ENCODE assay signal across 10 mouse cellular contexts in genomic region chr1:121478284-121478980, GRCm38 (mm10). TPM values are rescaled to one million over a fixed set of nuclear protein-coding genes. Genes with fewer than 3 reads are reported as not detected.
DNase-seq lines count a peak whose midpoint lies in the region; ATAC-seq lines count a peak whose summit lies in the region.
"Had no signal": no experiment of that assay in that cellular context is flagged by ENCODE, and none has a peak within 500 bp of the region (broad histone marks: within the 10 kb centered on the region; RNA-seq: fewer than 3 reads in every experiment).

No protein-coding gene starts in this region.

- H3K4me3 ChIP-seq in kidney, embryonic 16.5 days (ENCODE audit: low read length): no peak overlapping the region
- H3K4me3 ChIP-seq in intestine, embryonic 15.5 days (replicated peaks): no peak overlapping the region
- H3K4me3 ChIP-seq: neural tube, embryonic 15.5 days had no signal

- no peak for ATAC-seq in kidney, embryonic 16.5 days (ENCODE audit: low FRiP score, low TSS enrichment)
- ATAC-seq in intestine, embryonic 15.5 days: no peak

- H3K4me2 ChIP-seq in kidney, embryonic 16.5 days (replicated peaks; ENCODE audit: low read depth, low read length): no peak overlapping the region
- H3K4me2 ChIP-seq in intestine, embryonic 15.5 days (replicated peaks): no peak overlapping the region
- H3K4me2 ChIP-seq: neural tube, embryonic 15.5 days had no signal

- 78% methylated on average over 12 of the region's 12 CpGs for WGBS in kidney, embryonic 16.5 days
- 84% methylated on average over 12 of the region's 12 CpGs for WGBS in intestine, embryonic 15.5 days

- peak; percentile 26 for DNase-seq in gastrocnemius, postnatal 25 days
- DNase-seq in gastrocnemius, postnatal 36 days: no peak
- DNase-seq in fat pad, adult 2 months (ENCODE audit: extremely low read depth, low read depth, low spot score): peak; percentile 10
- peak; percentile 41 to 43 for DNase-seq in left cerebral cortex, postnatal 36 days (ENCODE audit: low spot score in 2 of 2)
- peak; percentile 63 to 76 for DNase-seq in thymus, adult 18-20 months
- no peak for DNase-seq in adrenal gland, postnatal 14 days

- H3K27ac ChIP-seq in kidney, embryonic 16.5 days (ENCODE audit: low read length): no peak overlapping the region
- no peak overlapping the region for H3K27ac ChIP-seq in intestine, embryonic 15.5 days
- H3K27ac ChIP-seq: neural tube, embryonic 15.5 days had no signal

- no peaks in the 10 kb centered on the region for H3K27me3 ChIP-seq in kidney, embryonic 16.5 days (ENCODE audit: insufficient read depth, low read length)
- H3K27me3 ChIP-seq in intestine, embryonic 15.5 days (replicated peaks): no peaks in the 10 kb centered on the region
- H3K27me3 ChIP-seq: neural tube, embryonic 15.5 days had no signal

- H3K9me3 ChIP-seq in kidney, embryonic 16.5 days (ENCODE audit: low read length): no peaks in the 10 kb centered on the region
- H3K9me3 ChIP-seq in intestine, embryonic 15.5 days: no peaks in the 10 kb centered on the region
- H3K9me3 ChIP-seq: G1E; neural tube, embryonic 15.5 days had no signal

- peaks cover 56% of the 10 kb centered on the region for H3K36me3 ChIP-seq in kidney, embryonic 16.5 days (ENCODE audit: insufficient read depth, low read length)
- peaks cover 16% of the 10 kb centered on the region; the same call in 1 of the 2 replicates for H3K36me3 ChIP-seq in intestine, embryonic 15.5 days

- H3K9ac ChIP-seq in kidney, embryonic 16.5 days (replicated peaks; ENCODE audit: low read length): no peak overlapping the region
- H3K9ac ChIP-seq in intestine, embryonic 15.5 days: no peak overlapping the region
- H3K9ac ChIP-seq: neural tube, embryonic 15.5 days had no signal

- intact Hi-C loops in gastrocnemius, postnatal 36 days (cut with DNase I): no loop called here
- intact Hi-C loops in left cerebral cortex, postnatal 36 days (cut with DNase I): no loop called here

- no peaks in the 10 kb centered on the region for H3K4me1 ChIP-seq in kidney, embryonic 16.5 days (ENCODE audit: insufficient read depth, low read length)
- H3K4me1 ChIP-seq in intestine, embryonic 15.5 days (replicated peaks): no peaks in the 10 kb centered on the region
- H3K4me1 ChIP-seq: neural tube, embryonic 15.5 days had no signal

RNA-seq across cellular contexts. Expression of gene Ccdc93, which starts 47.6 kb away (rescaled TPM):
- 10 to 100 TPM; 10.3 to 10.5 TPM for total RNA-seq in gastrocnemius, postnatal 25 days (2021)
- 1 to 10 TPM; 8.9 to 9.2 TPM for total RNA-seq in gastrocnemius, postnatal 36 days (2021)
- total RNA-seq in left cerebral cortex, postnatal 36 days (2021): 10 to 100 TPM; 17.2 to 25.1 TPM
- 10.3 and 10.4 TPM in 2 replicates for polyA plus RNA-seq in kidney, embryonic 16.5 days (2015; fragmentation: Nextera tagmentation; extraction: Ambion mirVana)
- 11.2 and 11.6 TPM in 2 replicates for polyA plus RNA-seq in intestine, embryonic 15.5 days (2015; fragmentation: Nextera tagmentation; extraction: Ambion mirVana)
- total RNA-seq in adrenal gland, postnatal 14 days (2021): 21.5 and 24.6 TPM in 2 replicates

RNA-seq across cellular contexts. Expression of gene Htr5b, which starts 49.8 kb away (rescaled TPM):
- total RNA-seq in gastrocnemius, postnatal 25 days (2021): not detected
- not detected for total RNA-seq in gastrocnemius, postnatal 36 days (2021)
- total RNA-seq in left cerebral cortex, postnatal 36 days (2021): 1 to 10 TPM; 1.4 to 2.9 TPM
- 0.34 and 0.76 TPM in 2 replicates for polyA plus RNA-seq in kidney, embryonic 16.5 days (2015; fragmentation: Nextera tagmentation; extraction: Ambion mirVana)
- polyA plus RNA-seq in intestine, embryonic 15.5 days (2015; fragmentation: Nextera tagmentation; extraction: Ambion mirVana): 0.11 and 0.44 TPM in 2 replicates
- not detected in 2 replicates for total RNA-seq in adrenal gland, postnatal 14 days (2021)
- polyA plus RNA-seq: G1E had no signal

Comparison
In these comparisons a context has a peak if more than half of its experiments do, and no peak if none do; other contexts are left out.
1. DNase-seq: peak in gastrocnemius, postnatal 25 days (single experiment), fat pad, adult 2 months (single experiment), left cerebral cortex, postnatal 36 days (2 of 2) and thymus, adult 18-20 months (2 of 2); none in gastrocnemius, postnatal 36 days (0 of 2) and adrenal gland, postnatal 14 days (single experiment).